Mouse (Mus musculus) brain, embryonic 14.5 days (tissue): ENCODE results near the gene Olfr1382.
"Not testable (repeated sequence)": the region's sequence is repeated elsewhere in the genome, so short reads cannot be mapped to it uniquely, and the experiment has no call there.

Experiments
- CTCF ChIP-seq: fragments of 200-500 bp; IDR thresholded peaks from 2 replicates; pipeline ENCODE4 v1.5.1; 2012; ENCODE audit warnings: inconsistent platforms, mild to moderate bottlenecking, moderate library complexity, borderline replicate concordance; ENCODE audit not compliant: insufficient read depth, insufficient read length; ENCODE audit errors: extremely low read depth
- POLR2A ChIP-seq: fragments of 200-500 bp; IDR thresholded peaks from 2 replicates; pipeline ENCODE4 v1.6.1; 2012; ENCODE audit warnings: mild to moderate bottlenecking, inconsistent platforms, borderline replicate concordance; ENCODE audit not compliant: poor library complexity, insufficient read depth, insufficient read length, severe bottlenecking; ENCODE audit errors: extremely low read depth

- TF ChIP-seq POLR2A, CTCF: not testable (repeated sequence)
Observed at GRCm38 (mm10) chr11:49575054-49575453, 47.0 kb downstream of the Olfr1382 start.
